Mouse (Mus musculus) embryonic facial prominence, embryonic 11.5 days (tissue): Measurements from ENCODE around the gene Bcl2l15. TPM values are rescaled to one million over a fixed set of nuclear protein-coding genes. Genes with fewer than 3 reads are reported as not detected.
A peak's percentile ranks its signal among the peaks of the same experiment; 100 is the strongest.
"Not testable (repeated sequence)": the region's sequence is repeated elsewhere in the genome, so short reads cannot be mapped to it uniquely, and the experiment has no call there.

Experiments
- ATAC-seq: fragments of 200-750 bp; cut with Nextera tagmentation; replicated peaks from 2 replicates; pipeline ENCODE4 v1.8.0; 2017; ENCODE audit warnings: low read depth; ENCODE audit not compliant: insufficient number of reproducible peaks, low FRiP score, low TSS enrichment
- DNase-seq: peaks from one replicate; pipeline ENCODE4 v3.0.0-alpha.2; 2015; ENCODE audit warnings: low spot score
- H3K27ac ChIP-seq: fragments of 300-500 bp; sonication (generic); replicated peaks from 2 replicates; pipeline ENCODE4 v1.5.1; 2014; ENCODE audit warnings: mild to moderate bottlenecking, low read depth, low read length, control low read depth
- H3K27me3 ChIP-seq: fragments of 300-500 bp; sonication (generic); 2 replicates; pipeline ENCODE4 v1.6.1; 2014; ENCODE audit warnings: mild to moderate bottlenecking, low read length, moderate library complexity, mixed read lengths; ENCODE audit not compliant: control insufficient read depth, insufficient read depth
- H3K36me3 ChIP-seq: fragments of 300-500 bp; sonication (generic); replicated peaks from 2 replicates; pipeline ENCODE4 v1.6.1; 2014; ENCODE audit warnings: low read depth, mild to moderate bottlenecking, low read length, moderate library complexity, mixed read lengths; ENCODE audit not compliant: control insufficient read depth, insufficient read depth
- H3K4me1 ChIP-seq: fragments of 300-500 bp; sonication (generic); 2 replicates; pipeline ENCODE4 v1.6.1; 2014; ENCODE audit warnings: low read length, mixed read lengths; ENCODE audit not compliant: control insufficient read depth, insufficient read depth
- H3K4me2 ChIP-seq: fragments of 300-500 bp; sonication (generic); 2 replicates; pipeline ENCODE4 v1.6.1; 2014; ENCODE audit warnings: low read depth, mild to moderate bottlenecking, control low read depth, low read length, moderate library complexity
- H3K4me3 ChIP-seq: fragments of 300-500 bp; sonication (generic); 2 replicates; pipeline ENCODE4 v1.5.1; 2014; ENCODE audit warnings: low read depth, low read length, control low read depth
- H3K9ac ChIP-seq: fragments of 300-500 bp; sonication (generic); replicated peaks from 2 replicates; pipeline ENCODE4 v1.6.1; 2014; ENCODE audit warnings: mild to moderate bottlenecking, control low read depth, low read length
- H3K9me3 ChIP-seq: fragments of 300-500 bp; sonication (generic); replicated peaks from 2 replicates; pipeline ENCODE4 v1.6.1; 2016; ENCODE audit warnings: mild to moderate bottlenecking, low read length, inconsistent platforms, mixed read lengths; ENCODE audit not compliant: control insufficient read depth
- WGBS: fragments of 180-500 bp; shearing (Covaris S2); extraction: QIAGEN DNeasy Blood & Tissue Kit; methylation state at CpG from one replicate; pipeline ENCODE4 v1.1.7; 2014; 5-methylcytosine and 5-hydroxymethylcytosine counted together
- polyA plus RNA-seq: library from polyadenylated mRNA; unstranded; fragments of >200 nt; fragmentation: Nextera tagmentation; extraction: Ambion mirVana; gene quantifications from 2 replicates; pipeline ENCODE4 v1.2.1, GENCODE M21; 2014

Bcl2l15 gene
- polyA plus RNA-seq, 1 experiment from 2014 or later, result not detected

DNA sequence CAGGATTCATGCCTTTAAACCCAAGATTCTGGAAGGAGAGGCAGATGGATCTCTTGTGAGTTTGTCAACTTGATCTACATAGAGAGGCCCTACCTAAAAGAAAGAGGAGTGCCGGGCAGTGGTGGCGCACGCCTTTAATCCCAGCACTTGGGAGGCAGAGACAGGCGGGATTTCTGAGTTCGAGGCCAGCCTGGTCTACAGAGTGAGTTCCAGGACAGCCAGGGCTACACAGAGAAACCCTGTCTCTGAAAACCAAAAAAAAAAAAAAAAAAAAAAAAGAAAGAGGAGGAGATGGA, 40.3 kb upstream of the Bcl2l15 start:
- not testable (repeated sequence) for H3K36me3 ChIP-seq, H3K27ac ChIP-seq, ATAC-seq, DNase-seq, H3K9me3 ChIP-seq, H3K4me3 ChIP-seq, H3K9ac ChIP-seq, H3K4me2 ChIP-seq, H3K4me1 ChIP-seq, H3K27me3 ChIP-seq
- 81% methylated on average over 5 of the region's 5 CpGs for WGBS

DNA sequence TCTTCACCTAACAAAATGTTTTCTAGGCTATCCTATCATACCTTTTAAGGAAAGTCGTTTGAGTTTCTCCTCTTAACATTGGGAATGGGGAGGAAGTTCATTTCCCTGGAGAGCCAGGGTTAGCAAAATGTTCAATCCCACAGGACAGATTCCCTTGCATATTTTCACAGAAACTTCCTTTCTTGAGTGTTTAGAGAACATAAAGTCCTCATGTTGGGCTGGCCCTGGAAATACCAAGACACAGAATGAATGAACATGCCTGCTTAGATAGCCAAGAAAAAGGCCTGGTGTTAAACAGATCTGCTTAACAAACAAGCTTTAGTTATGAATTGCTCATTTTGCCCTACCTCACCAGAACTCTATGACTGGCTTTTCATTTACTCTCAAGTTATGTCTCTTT, 39.8 kb upstream of the Bcl2l15 start:
- no peak for ATAC-seq
- no peak overlapping the region for H3K27ac ChIP-seq
- H3K4me2 ChIP-seq, result no peak overlapping the region
- H3K27me3 ChIP-seq, result no peaks in the 10 kb centered on the region
- no peak for DNase-seq
- WGBS, result 67% methylated on average over 1 of the region's 1 CpGs
- H3K4me3 ChIP-seq, result no peak overlapping the region
- H3K4me1 ChIP-seq, result no peaks in the 10 kb centered on the region
- H3K36me3 ChIP-seq, result no peaks in the 10 kb centered on the region
- H3K9me3 ChIP-seq, result no peaks in the 10 kb centered on the region
- H3K9ac ChIP-seq, result no peak overlapping the region

DNA sequence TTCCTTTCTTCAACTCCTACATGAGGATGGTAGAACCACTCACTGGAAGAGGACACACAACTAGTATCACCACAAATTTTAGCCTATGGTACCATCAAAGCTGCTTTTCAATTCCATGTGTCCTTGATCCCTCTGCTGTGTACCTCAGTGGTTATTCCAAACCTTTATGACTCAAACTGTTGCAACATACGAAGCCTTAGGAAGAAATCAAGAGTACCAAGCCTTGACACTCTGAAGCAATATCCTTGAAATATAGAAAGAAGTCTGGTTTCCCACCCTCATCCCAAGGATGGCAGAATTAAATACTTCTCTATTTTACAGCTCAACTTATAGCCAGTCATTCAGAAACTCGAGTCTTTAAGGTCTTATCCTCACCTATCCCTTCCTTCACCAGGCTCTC, 36.0 kb upstream of the Bcl2l15 start:
- H3K36me3 ChIP-seq, result no peaks in the 10 kb centered on the region
- no peak overlapping the region for H3K4me2 ChIP-seq
- H3K4me3 ChIP-seq, result no peak overlapping the region
- no peak overlapping the region for H3K9ac ChIP-seq
- H3K9me3 ChIP-seq, result no peaks in the 10 kb centered on the region
- H3K27me3 ChIP-seq, result no peaks in the 10 kb centered on the region
- ATAC-seq, result no peak
- H3K4me1 ChIP-seq, result no peaks in the 10 kb centered on the region
- DNase-seq, result no peak
- no peak overlapping the region for H3K27ac ChIP-seq
- WGBS, result 61% methylated on average over 2 of the region's 2 CpGs

- DNase-seq (no peak), ATAC-seq (no peak)
- H3K9me3 ChIP-seq, result no peaks in the 10 kb centered on the region
- no peak overlapping the region for H3K9ac ChIP-seq
- no peaks in the 10 kb centered on the region for H3K4me1 ChIP-seq
- 86% methylated on average over 2 of the region's 2 CpGs for WGBS
- no peaks in the 10 kb centered on the region for H3K36me3 ChIP-seq
- no peak overlapping the region for H3K4me2 ChIP-seq
- no peaks in the 10 kb centered on the region for H3K27me3 ChIP-seq
- no peak overlapping the region for H3K27ac ChIP-seq
- H3K4me3 ChIP-seq, result no peak overlapping the region
These were observed 32.9 kb upstream of the Bcl2l15 start for GRCm38 (mm10) chr3:103799507-103799906.

- no peak overlapping the region for H3K4me2 ChIP-seq
- no peaks in the 10 kb centered on the region for H3K9me3 ChIP-seq
- H3K4me1 ChIP-seq, result no peaks in the 10 kb centered on the region
- no peak for ATAC-seq
- peaks cover 2% of the 10 kb centered on the region; the same call in 1 of the 2 replicates for H3K36me3 ChIP-seq
- 69% methylated on average over 10 of the region's 10 CpGs for WGBS
- no peak overlapping the region for H3K9ac ChIP-seq
- H3K27ac ChIP-seq, result no peak overlapping the region
- no peak overlapping the region for H3K4me3 ChIP-seq
- no peaks in the 10 kb centered on the region for H3K27me3 ChIP-seq
- DNase-seq, result no peak
These were observed 30.5 kb upstream of the Bcl2l15 start for GRCm38 (mm10) chr3:103801631-103802531.

- ATAC-seq (no peak), DNase-seq (no peak)
- no peak overlapping the region for H3K4me3 ChIP-seq
- no peak overlapping the region for H3K4me2 ChIP-seq
- H3K36me3 ChIP-seq, result peaks cover 2% of the 10 kb centered on the region; the same call in 1 of the 2 replicates
- WGBS, result 92% methylated on average over 8 of the region's 8 CpGs
- no peaks in the 10 kb centered on the region for H3K27me3 ChIP-seq
- H3K27ac ChIP-seq, result no peak overlapping the region
- no peaks in the 10 kb centered on the region for H3K4me1 ChIP-seq
- no peaks in the 10 kb centered on the region for H3K9me3 ChIP-seq
- H3K9ac ChIP-seq, result no peak overlapping the region
These were observed 29.5 kb upstream of the Bcl2l15 start for GRCm38 (mm10) chr3:103802861-103803260.

GRCm38 (mm10) chr3:103805671-103806070, 26.7 kb upstream of the Bcl2l15 start:
- no peak overlapping the region for H3K4me3 ChIP-seq
- no peak overlapping the region for H3K4me2 ChIP-seq
- H3K9ac ChIP-seq, result no peak overlapping the region
- no peaks in the 10 kb centered on the region for H3K4me1 ChIP-seq
- no peaks in the 10 kb centered on the region for H3K27me3 ChIP-seq
- WGBS, result 88% methylated on average over 1 of the region's 1 CpGs
- H3K9me3 ChIP-seq, result no peaks in the 10 kb centered on the region
- H3K36me3 ChIP-seq, result peaks cover 2% of the 10 kb centered on the region; the same call in 1 of the 2 replicates
- DNase-seq (no peak), ATAC-seq (no peak)
- H3K27ac ChIP-seq, result no peak overlapping the region

- Histone ChIP-seq H3K27me3 (no peaks in the 10 kb centered on the region), H3K36me3 (peaks cover 2% of the 10 kb centered on the region; the same call in 1 of the 2 replicates), H3K9me3 (no peaks in the 10 kb centered on the region), H3K9ac (peak within 1 kb of the TSS; percentile 87), H3K4me2 (peak within 1 kb of the TSS; percentile 69), H3K4me1 (no peaks in the 10 kb centered on the region), H3K27ac (peak within 1 kb of the TSS; percentile 75), H3K4me3 (peak within 1 kb of the TSS; percentile 84)
- ATAC-seq (peak; percentile 96), DNase-seq (peak; percentile 96)
- WGBS, result under 1% methylated on average over 58 of the region's 70 CpGs
These were observed 23.3 kb upstream of the Bcl2l15 start, which contains the start of the genes Dclre1b, Ap4b1 and Gm43064 for GRCm38 (mm10) chr3:103808891-103809798. TSS of gene Dclre1b (minus strand) at chr3:103809444. TSS of gene Ap4b1 (plus strand) at chr3:103809520. TSS of gene Gm43064 (plus strand) at chr3:103809573.
